Mouse (Mus musculus): ENCODE results near the gene Fam118a. TPM values are rescaled to one million over a fixed set of nuclear protein-coding genes. Genes with fewer than 3 reads are reported as not detected.

The Fam118a gene
- total and polyA plus RNA-seq, 2 experiments from 2014 or later = 18.2 to 30.3 TPM

DNA sequence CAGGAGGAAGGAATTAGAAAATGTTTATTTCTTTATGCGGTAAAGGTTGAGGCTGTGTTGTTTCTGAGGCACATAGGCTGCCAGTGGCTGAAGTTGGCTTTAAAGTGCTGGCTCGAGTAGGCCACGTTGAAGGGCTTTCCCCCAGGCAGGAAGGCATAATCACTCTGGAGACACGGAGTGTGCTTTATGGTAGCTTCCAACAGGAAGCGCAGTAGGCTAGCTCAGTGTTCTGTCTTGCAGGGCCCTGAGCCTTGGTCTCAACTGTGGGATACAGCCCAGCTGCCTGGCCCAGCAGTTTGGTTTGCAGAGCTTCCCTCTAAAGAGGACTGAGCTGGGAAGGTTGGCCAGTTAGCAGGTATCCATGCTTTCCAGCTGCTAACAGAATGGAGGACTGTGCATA lies 14.4 kb downstream of the Fam118a start:
- DNase-seq (ENCODE audit: low spot score) (no peak), ATAC-seq (no peak)
- peak overlapping the region; percentile 81 for H3K27ac ChIP-seq
- TF ChIP-seq CTCF (IDR thresholded peaks at IDR 0.05; ENCODE audit: low read depth) = no peak
- no peak overlapping the region for H3K4me3 ChIP-seq (ENCODE audit: low read length)
- H3K4me2 ChIP-seq (ENCODE audit: low read depth, low read length) = peak overlapping the region; percentile 24
- 50% methylated on average over 5 of the region's 5 CpGs for WGBS
- H3K4me1 ChIP-seq (ENCODE audit: insufficient read depth, low read length) = peaks cover 7% of the 10 kb centered on the region; the same call in 1 of the 2 replicates
- no peaks in the 10 kb centered on the region for H3K9me3 ChIP-seq (ENCODE audit: low read length)
- no peaks in the 10 kb centered on the region for H3K27me3 ChIP-seq (ENCODE audit: insufficient read depth, low read length)
- no peak overlapping the region; the same call in 1 of the 2 replicates for H3K9ac ChIP-seq (replicated peaks; ENCODE audit: low read length)
- peaks cover 17% of the 10 kb centered on the region for H3K36me3 ChIP-seq (ENCODE audit: insufficient read depth, low read length)

DNA sequence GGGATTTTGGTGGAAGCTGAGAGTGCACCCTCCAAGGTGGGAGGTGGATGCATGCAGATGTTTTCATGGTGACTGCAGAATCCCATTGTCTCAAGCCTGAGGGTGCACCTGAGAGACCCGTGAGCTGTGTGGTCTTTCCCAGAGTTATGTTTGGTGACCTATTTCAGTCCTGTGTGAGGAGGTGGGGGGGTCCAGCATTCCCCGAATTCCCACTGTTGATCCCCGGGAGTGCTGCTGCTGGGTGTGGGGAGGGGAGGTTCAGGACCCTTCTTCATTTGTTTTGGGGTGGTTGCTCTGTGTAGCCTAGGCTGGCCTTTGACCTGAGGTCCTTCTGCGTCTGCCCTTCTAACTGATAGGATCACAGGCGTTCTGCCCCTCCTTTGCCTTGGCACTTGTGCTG lies 15.0 kb downstream of the Fam118a start:
- Histone ChIP-seq H3K27me3 (ENCODE audit: insufficient read depth, low read length) (no peaks in the 10 kb centered on the region), H3K4me3 (ENCODE audit: low read length) (no peak overlapping the region), H3K4me1 (ENCODE audit: insufficient read depth, low read length) (peaks cover 6% of the 10 kb centered on the region; the same call in 1 of the 2 replicates), H3K27ac (peak overlapping the region; percentile 81; the same call in 1 of the 2 replicates), H3K4me2 (ENCODE audit: low read depth, low read length) (peak overlapping the region; percentile 24), H3K9ac (replicated peaks; ENCODE audit: low read length) (no peak overlapping the region; the same call in 1 of the 2 replicates), H3K36me3 (ENCODE audit: insufficient read depth, low read length) (peaks cover 24% of the 10 kb centered on the region), H3K9me3 (ENCODE audit: low read length) (no peaks in the 10 kb centered on the region)
- WGBS = 71% methylated on average over 5 of the region's 5 CpGs
- no peak for TF ChIP-seq CTCF (IDR thresholded peaks at IDR 0.05; ENCODE audit: low read depth)
- no peak for ATAC-seq
- no peak for DNase-seq (ENCODE audit: low spot score)

DNA sequence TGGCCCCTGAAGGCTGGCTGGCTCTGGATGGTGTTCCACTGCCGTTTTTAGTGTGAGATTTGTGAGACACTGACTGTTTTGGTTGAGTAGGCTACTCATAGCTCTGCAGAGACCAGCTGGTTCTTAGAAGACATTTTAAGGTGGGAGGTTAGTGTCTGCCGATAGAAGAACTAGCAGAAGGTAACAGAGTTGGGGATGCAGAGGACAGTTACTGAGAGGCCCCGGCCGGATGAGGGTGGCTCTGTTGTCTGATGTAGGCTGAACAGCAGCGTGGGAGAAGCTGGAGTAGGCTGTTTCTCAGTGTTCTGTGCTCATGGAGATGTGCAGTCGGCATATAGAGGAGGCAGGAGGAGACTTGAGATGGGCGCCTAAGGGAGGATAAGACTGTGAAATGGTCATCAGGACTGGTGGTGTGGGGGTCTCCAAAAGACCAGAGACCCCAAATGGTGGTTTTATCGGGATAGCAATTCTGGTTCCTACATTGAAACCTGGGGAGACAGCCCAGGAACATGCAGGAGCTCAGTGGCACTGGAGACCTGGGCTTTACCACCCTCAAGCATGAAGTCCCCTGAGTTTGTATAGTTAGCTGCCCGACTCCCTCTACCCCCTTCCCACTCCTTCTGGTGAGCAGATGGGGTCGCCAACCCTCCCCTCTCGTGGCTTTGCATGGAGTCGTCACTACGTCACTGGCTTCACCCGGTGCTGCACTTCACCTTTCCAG lies 17.6 kb downstream of the Fam118a start:
- Histone ChIP-seq H3K9me3 (ENCODE audit: low read length) (no peaks in the 10 kb centered on the region), H3K4me1 (ENCODE audit: insufficient read depth, low read length) (peaks cover 6% of the 10 kb centered on the region; the same call in 1 of the 2 replicates), H3K4me3 (ENCODE audit: low read length) (no peak overlapping the region), H3K4me2 (ENCODE audit: low read depth, low read length) (no peak overlapping the region), H3K27ac (no peak overlapping the region), H3K27me3 (ENCODE audit: insufficient read depth, low read length) (no peaks in the 10 kb centered on the region), H3K36me3 (ENCODE audit: insufficient read depth, low read length) (peaks cover 45% of the 10 kb centered on the region), H3K9ac (replicated peaks; ENCODE audit: low read length) (no peak overlapping the region)
- ATAC-seq (no peak), DNase-seq (ENCODE audit: low spot score) (no peak)
- no peak for TF ChIP-seq CTCF (IDR thresholded peaks at IDR 0.05; ENCODE audit: low read depth)
- 90% methylated on average over 14 of the region's 14 CpGs for WGBS

GRCm38 (mm10) chr15:85047865-85048264 lies 19.1 kb downstream of the Fam118a start:
- DNase-seq (ENCODE audit: low spot score) (no peak), ATAC-seq (no peak)
- H3K36me3 ChIP-seq (ENCODE audit: insufficient read depth, low read length) = peaks cover 50% of the 10 kb centered on the region
- no peaks in the 10 kb centered on the region for H3K27me3 ChIP-seq (ENCODE audit: insufficient read depth, low read length)
- no peak overlapping the region for H3K9ac ChIP-seq (replicated peaks; ENCODE audit: low read length)
- peaks cover 6% of the 10 kb centered on the region; the same call in 1 of the 2 replicates for H3K4me1 ChIP-seq (ENCODE audit: insufficient read depth, low read length)
- no peak overlapping the region for H3K4me3 ChIP-seq (ENCODE audit: low read length)
- no peak for TF ChIP-seq CTCF (IDR thresholded peaks at IDR 0.05; ENCODE audit: low read depth)
- 92% methylated on average over 4 of the region's 4 CpGs for WGBS
- no peak overlapping the region for H3K27ac ChIP-seq
- no peaks in the 10 kb centered on the region for H3K9me3 ChIP-seq (ENCODE audit: low read length)
- no peak overlapping the region for H3K4me2 ChIP-seq (ENCODE audit: low read depth, low read length)

GRCm38 (mm10) chr15:85049758-85050157 lies 21.0 kb downstream of the Fam118a start:
- no peaks in the 10 kb centered on the region for H3K9me3 ChIP-seq (ENCODE audit: low read length)
- TF ChIP-seq CTCF (IDR thresholded peaks at IDR 0.05; ENCODE audit: low read depth) = no peak
- ATAC-seq (no peak), DNase-seq (ENCODE audit: low spot score) (no peak)
- no peak overlapping the region for H3K4me3 ChIP-seq (ENCODE audit: low read length)
- no peaks in the 10 kb centered on the region for H3K27me3 ChIP-seq (ENCODE audit: insufficient read depth, low read length)
- H3K36me3 ChIP-seq (ENCODE audit: insufficient read depth, low read length) = peaks cover 61% of the 10 kb centered on the region
- 90% methylated on average over 1 of the region's 1 CpGs for WGBS
- no peaks in the 10 kb centered on the region for H3K4me1 ChIP-seq (ENCODE audit: insufficient read depth, low read length)
- no peak overlapping the region for H3K27ac ChIP-seq
- H3K9ac ChIP-seq (replicated peaks; ENCODE audit: low read length) = no peak overlapping the region
- H3K4me2 ChIP-seq (ENCODE audit: low read depth, low read length) = no peak overlapping the region

DNA sequence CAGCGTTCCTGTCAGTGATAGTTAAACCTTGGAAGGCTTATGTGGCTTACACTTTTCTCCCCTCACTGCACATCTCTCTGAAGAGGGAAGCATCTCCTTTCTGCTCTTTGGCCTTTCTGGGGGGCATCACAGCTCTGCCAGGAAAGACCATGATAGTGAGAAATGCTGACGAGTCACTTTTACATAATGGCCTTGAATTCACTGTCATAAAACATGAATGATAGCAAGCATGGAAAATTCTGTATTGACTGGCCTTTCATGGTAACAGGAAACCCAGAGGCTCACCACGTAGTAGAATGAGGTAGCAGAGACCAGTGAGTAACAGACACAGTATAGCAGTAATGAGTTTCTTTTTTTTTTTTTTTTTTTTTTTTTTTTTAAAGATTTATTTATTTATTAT lies 25.4 kb downstream of the Fam118a start:
- Histone ChIP-seq H3K4me2 (ENCODE audit: low read depth, low read length) (no peak overlapping the region), H3K36me3 (ENCODE audit: insufficient read depth, low read length) (peaks cover 56% of the 10 kb centered on the region), H3K9me3 (ENCODE audit: low read length) (no peaks in the 10 kb centered on the region), H3K4me1 (ENCODE audit: insufficient read depth, low read length) (no peaks in the 10 kb centered on the region), H3K27ac (no peak overlapping the region), H3K4me3 (ENCODE audit: low read length) (no peak overlapping the region), H3K27me3 (ENCODE audit: insufficient read depth, low read length) (no peaks in the 10 kb centered on the region), H3K9ac (replicated peaks; ENCODE audit: low read length) (no peak overlapping the region)
- 94% methylated on average over 3 of the region's 3 CpGs for WGBS
- no peak for TF ChIP-seq CTCF (IDR thresholded peaks at IDR 0.05; ENCODE audit: low read depth)
- no peak for ATAC-seq
- DNase-seq (ENCODE audit: low spot score) = no peak

DNA sequence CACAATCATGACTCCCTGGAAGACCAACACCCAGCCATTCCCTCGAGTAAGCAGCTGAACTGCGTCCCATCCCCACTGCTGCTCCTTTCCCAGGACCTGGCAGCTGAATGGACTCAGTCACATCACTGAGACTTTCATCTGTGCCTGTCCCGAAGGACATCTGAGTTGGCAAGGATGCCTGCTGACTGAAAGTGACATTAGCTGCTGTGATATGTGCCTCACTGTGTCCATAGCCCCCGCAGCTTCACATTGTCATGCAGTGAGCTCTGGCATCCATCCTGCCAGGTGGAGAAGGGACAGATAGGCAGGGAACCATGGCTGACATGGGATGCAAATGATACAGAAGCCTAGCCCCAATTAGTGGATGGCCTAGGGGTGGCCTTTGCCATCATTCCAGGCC lies 26.4 kb downstream of the Fam118a start:
- 79% methylated on average over 4 of the region's 4 CpGs for WGBS
- no peak overlapping the region for H3K4me3 ChIP-seq (ENCODE audit: low read length)
- no peak for TF ChIP-seq CTCF (IDR thresholded peaks at IDR 0.05; ENCODE audit: low read depth)
- H3K9ac ChIP-seq (replicated peaks; ENCODE audit: low read length) = no peak overlapping the region
- no peak overlapping the region for H3K27ac ChIP-seq
- DNase-seq (ENCODE audit: low spot score) (no peak), ATAC-seq (no peak)
- no peaks in the 10 kb centered on the region for H3K4me1 ChIP-seq (ENCODE audit: insufficient read depth, low read length)
- peaks cover 51% of the 10 kb centered on the region for H3K36me3 ChIP-seq (ENCODE audit: insufficient read depth, low read length)
- no peak overlapping the region for H3K4me2 ChIP-seq (ENCODE audit: low read depth, low read length)
- no peaks in the 10 kb centered on the region for H3K27me3 ChIP-seq (ENCODE audit: insufficient read depth, low read length)
- H3K9me3 ChIP-seq (ENCODE audit: low read length) = no peaks in the 10 kb centered on the region

Data from hindbrain, postnatal 0 days (tissue).